8 mouse cellular contexts compared by ENCODE assay signal in genomic region chr2:30392577-30393369, GRCm38 (mm10). TPM values are rescaled to one million over a fixed set of nuclear protein-coding genes. Genes with fewer than 3 reads are reported as not detected.
A peak's percentile ranks its signal among the peaks of the same experiment; 100 is the strongest.
DNase-seq lines count a peak whose midpoint lies in the region; ATAC-seq and TF ChIP-seq lines count a peak whose summit lies in the region.

No protein-coding gene starts in this region.

- DNase-seq in embryonic facial prominence, embryonic 14.5 days (ENCODE audit: low spot score), result peak; percentile 89
- DNase-seq in heart, embryonic 10.5 days (ENCODE audit: low spot score), result peak; percentile 83
- DNase-seq in kidney, adult 9 months, result peak; percentile 88
- peak; percentile 76 to 84 for DNase-seq in urinary bladder, adult 18-20 months (ENCODE audit: low spot score in 2 of 2)

- H3K36me3 ChIP-seq in E14TG2a.4 (ENCODE audit: insufficient read depth, low read length), result peaks cover 41% of the 10 kb centered on the region
- H3K36me3 ChIP-seq in embryonic facial prominence, embryonic 14.5 days (ENCODE audit: control insufficient read depth, insufficient read depth, low read length), result peaks cover 20% of the 10 kb centered on the region; the same call in 1 of the 2 replicates
- H3K36me3 ChIP-seq in heart, embryonic 10.5 days, result peaks cover 27% of the 10 kb centered on the region
- H3K36me3 ChIP-seq in liver, embryonic 15.5 days (replicated peaks), result peaks cover 26% of the 10 kb centered on the region

- peak overlapping the region; percentile 75 for H3K9ac ChIP-seq in embryonic facial prominence, embryonic 14.5 days (ENCODE audit: low read depth, low read length)
- H3K9ac ChIP-seq in liver, embryonic 15.5 days, result peak overlapping the region; percentile 80

- peak overlapping the region; percentile 94 for H3K4me2 ChIP-seq in embryonic facial prominence, embryonic 14.5 days (ENCODE audit: low read depth, low read length)
- peak overlapping the region; percentile 99 for H3K4me2 ChIP-seq in liver, embryonic 15.5 days

- H3K4me3 ChIP-seq in E14TG2a.4 (replicated peaks; ENCODE audit: low read length), result peak overlapping the region; percentile 94
- peak overlapping the region; percentile 75 for H3K4me3 ChIP-seq in bone marrow, adult 2 months (replicated peaks; ENCODE audit: control insufficient read depth, low read depth, low read length)
- peak overlapping the region; percentile 92 for H3K4me3 ChIP-seq in embryonic facial prominence, embryonic 14.5 days (ENCODE audit: low read depth, low read length)
- peak overlapping the region; percentile 84 for H3K4me3 ChIP-seq in heart, embryonic 10.5 days
- peak overlapping the region; percentile 93 for H3K4me3 ChIP-seq in liver, embryonic 15.5 days (replicated peaks)
- peak overlapping the region; percentile 61 for H3K4me3 ChIP-seq in olfactory bulb, adult 2 months (ENCODE audit: insufficient read depth, low read depth, low read length)

- peaks cover 70% of the 10 kb centered on the region for H3K4me1 ChIP-seq in E14TG2a.4 (replicated peaks; ENCODE audit: low read depth, low read length)
- H3K4me1 ChIP-seq in bone marrow, adult 2 months (ENCODE audit: control insufficient read depth, insufficient read depth, low read length), result peaks cover 2% of the 10 kb centered on the region; the same call in 1 of the 2 replicates
- peaks cover 6% of the 10 kb centered on the region; the same call in 1 of the 2 replicates for H3K4me1 ChIP-seq in embryonic facial prominence, embryonic 14.5 days (ENCODE audit: control insufficient read depth, insufficient read depth, low read length)
- peaks cover 29% of the 10 kb centered on the region for H3K4me1 ChIP-seq in heart, embryonic 10.5 days
- peaks cover 33% of the 10 kb centered on the region for H3K4me1 ChIP-seq in liver, embryonic 15.5 days (replicated peaks)
- peaks cover 19% of the 10 kb centered on the region for H3K4me1 ChIP-seq in olfactory bulb, adult 2 months (ENCODE audit: control insufficient read depth, insufficient read depth, low read length)

- under 1% methylated on average over 54 of the region's 54 CpGs for WGBS in bone marrow, adult 2 months
- WGBS in embryonic facial prominence, embryonic 14.5 days, result 0% methylated on average over 38 of the region's 54 CpGs
- under 1% methylated on average over 54 of the region's 54 CpGs for WGBS in heart, embryonic 10.5 days
- WGBS in liver, embryonic 15.5 days (ENCODE audit: insufficient replicate concordance), result 2% methylated on average over 54 of the region's 54 CpGs
- 2% methylated on average over 54 of the region's 54 CpGs for whole genome bisulfite sequencing in olfactory bulb, adult 2 months

- H3K9me3 ChIP-seq in E14TG2a.4 (ENCODE audit: low read length), result no peaks in the 10 kb centered on the region
- no peaks in the 10 kb centered on the region for H3K9me3 ChIP-seq in embryonic facial prominence, embryonic 14.5 days (ENCODE audit: control insufficient read depth, low read length)
- no peaks in the 10 kb centered on the region for H3K9me3 ChIP-seq in heart, embryonic 10.5 days
- H3K9me3 ChIP-seq in liver, embryonic 15.5 days (replicated peaks), result no peaks in the 10 kb centered on the region

- H3K27me3 ChIP-seq in E14TG2a.4 (ENCODE audit: insufficient read depth, low read length), result no peaks in the 10 kb centered on the region
- no peaks in the 10 kb centered on the region for H3K27me3 ChIP-seq in embryonic facial prominence, embryonic 14.5 days (replicated peaks; ENCODE audit: control insufficient read depth, insufficient read depth, low read length)
- no peaks in the 10 kb centered on the region for H3K27me3 ChIP-seq in heart, embryonic 10.5 days (ENCODE audit: insufficient read depth, poor library complexity, severe bottlenecking)
- no peaks in the 10 kb centered on the region for H3K27me3 ChIP-seq in liver, embryonic 15.5 days

- peak; percentile 80 for ATAC-seq in embryonic facial prominence, embryonic 14.5 days (ENCODE audit: low read depth)
- peak; percentile 63 for ATAC-seq in liver, embryonic 15.5 days (ENCODE audit: insufficient read depth)

- peak; percentile 10; the same call in 1 of the 2 replicates for TF ChIP-seq POLR2A in bone marrow, adult 2 months (IDR thresholded peaks at IDR 0.05; ENCODE audit: borderline replicate concordance, control insufficient read depth, low read depth, low read length)
- TF ChIP-seq POLR2A in olfactory bulb, adult 2 months (IDR thresholded peaks at IDR 0.05; ENCODE audit: insufficient read depth, low read depth, low read length), result no peak

- H3K27ac ChIP-seq in bone marrow, adult 2 months (ENCODE audit: control insufficient read depth, insufficient read depth, low read depth, low read length, poor library complexity), result peak overlapping the region; percentile 69
- peak overlapping the region; percentile 80 for H3K27ac ChIP-seq in embryonic facial prominence, embryonic 14.5 days (replicated peaks; ENCODE audit: low read depth, low read length)
- peak overlapping the region; percentile 91 for H3K27ac ChIP-seq in heart, embryonic 10.5 days
- peak overlapping the region; percentile 89 for H3K27ac ChIP-seq in liver, embryonic 15.5 days (replicated peaks)
- peak overlapping the region; percentile 81 for H3K27ac ChIP-seq in olfactory bulb, adult 2 months (ENCODE audit: insufficient read depth, low read depth, low read length)

- TF ChIP-seq CTCF in E14TG2a.4 (conservative IDR thresholded peaks at IDR 0.05; ENCODE audit: low read length), result no peak
- TF ChIP-seq CTCF in bone marrow, adult 2 months (IDR thresholded peaks at IDR 0.05; ENCODE audit: control insufficient read depth, insufficient read depth, low read length), result no peak
- TF ChIP-seq CTCF in olfactory bulb, adult 2 months (IDR thresholded peaks at IDR 0.05; ENCODE audit: insufficient read depth, low read depth, low read length), result no peak

RNA-seq across cellular contexts. Expression of gene Dolpp1, which starts 0.7 kb away (rescaled TPM):
- polyA plus RNA-seq in bone marrow, adult 2 months (2011; ENCODE audit: insufficient read depth, insufficient read length, low replicate concordance, missing spikeins), result 30.0 and 40.3 TPM in 2 replicates
- polyA plus RNA-seq in embryonic facial prominence, embryonic 14.5 days (2014; fragmentation: Nextera tagmentation; extraction: Ambion mirVana), result 28.5 and 29.0 TPM in 2 replicates
- polyA plus RNA-seq in heart, embryonic 10.5 days (2016; fragmentation: Nextera tagmentation; extraction: Ambion mirVana), result 29.9 and 36.1 TPM in 2 replicates
- 16.6 and 19.1 TPM in 2 replicates for polyA plus RNA-seq in liver, embryonic 15.5 days (2015; fragmentation: Nextera tagmentation; extraction: Ambion mirVana)
- not detected in 2 replicates for polyA plus RNA-seq in olfactory bulb, adult 2 months (2012; ENCODE audit: insufficient read depth, insufficient read length, low replicate concordance, missing spikeins)

RNA-seq across cellular contexts. Expression of gene Crat, which starts 22.8 kb away (rescaled TPM):
- 28.6 and 37.9 TPM in 2 replicates for polyA plus RNA-seq in bone marrow, adult 2 months (2011; ENCODE audit: insufficient read depth, insufficient read length, low replicate concordance, missing spikeins)
- 43.5 and 46.9 TPM in 2 replicates for polyA plus RNA-seq in embryonic facial prominence, embryonic 14.5 days (2014; fragmentation: Nextera tagmentation; extraction: Ambion mirVana)
- 36.1 and 55.2 TPM in 2 replicates for polyA plus RNA-seq in heart, embryonic 10.5 days (2016; fragmentation: Nextera tagmentation; extraction: Ambion mirVana)
- 24.3 and 29.0 TPM in 2 replicates for polyA plus RNA-seq in liver, embryonic 15.5 days (2015; fragmentation: Nextera tagmentation; extraction: Ambion mirVana)
- not detected in 2 replicates for polyA plus RNA-seq in olfactory bulb, adult 2 months (2012; ENCODE audit: insufficient read depth, insufficient read length, low replicate concordance, missing spikeins)

RNA-seq across cellular contexts. Expression of gene Ptpa, which starts 23.1 kb away (rescaled TPM):
- polyA plus RNA-seq in bone marrow, adult 2 months (2011; ENCODE audit: insufficient read depth, insufficient read length, low replicate concordance, missing spikeins), result 199 and 273 TPM in 2 replicates
- 70.2 and 77.1 TPM in 2 replicates for polyA plus RNA-seq in embryonic facial prominence, embryonic 14.5 days (2014; fragmentation: Nextera tagmentation; extraction: Ambion mirVana)
- polyA plus RNA-seq in heart, embryonic 10.5 days (2016; fragmentation: Nextera tagmentation; extraction: Ambion mirVana), result 129 and 140 TPM in 2 replicates
- polyA plus RNA-seq in liver, embryonic 15.5 days (2015; fragmentation: Nextera tagmentation; extraction: Ambion mirVana), result 129 and 141 TPM in 2 replicates
- not detected in 2 replicates for polyA plus RNA-seq in olfactory bulb, adult 2 months (2012; ENCODE audit: insufficient read depth, insufficient read length, low replicate concordance, missing spikeins)

RNA-seq across cellular contexts. Expression of gene Miga2, which starts 28.7 kb away (rescaled TPM):
- polyA plus RNA-seq in bone marrow, adult 2 months (2011; ENCODE audit: insufficient read depth, insufficient read length, low replicate concordance, missing spikeins), result 7.8 and 8.5 TPM in 2 replicates
- 17.6 and 18.8 TPM in 2 replicates for polyA plus RNA-seq in embryonic facial prominence, embryonic 14.5 days (2014; fragmentation: Nextera tagmentation; extraction: Ambion mirVana)
- polyA plus RNA-seq in heart, embryonic 10.5 days (2016; fragmentation: Nextera tagmentation; extraction: Ambion mirVana), result 28.2 and 35.1 TPM in 2 replicates
- polyA plus RNA-seq in liver, embryonic 15.5 days (2015; fragmentation: Nextera tagmentation; extraction: Ambion mirVana), result 7.5 and 7.7 TPM in 2 replicates
- polyA plus RNA-seq in olfactory bulb, adult 2 months (2012; ENCODE audit: insufficient read depth, insufficient read length, low replicate concordance, missing spikeins), result not detected in 2 replicates

RNA-seq across cellular contexts. Expression of gene Sh3glb2, which starts 33.6 kb away (rescaled TPM):
- polyA plus RNA-seq in bone marrow, adult 2 months (2011; ENCODE audit: insufficient read depth, insufficient read length, low replicate concordance, missing spikeins), result 27.2 and 50.0 TPM in 2 replicates
- polyA plus RNA-seq in embryonic facial prominence, embryonic 14.5 days (2014; fragmentation: Nextera tagmentation; extraction: Ambion mirVana), result 79.3 and 83.1 TPM in 2 replicates
- 101 and 132 TPM in 2 replicates for polyA plus RNA-seq in heart, embryonic 10.5 days (2016; fragmentation: Nextera tagmentation; extraction: Ambion mirVana)
- 18.9 and 20.4 TPM in 2 replicates for polyA plus RNA-seq in liver, embryonic 15.5 days (2015; fragmentation: Nextera tagmentation; extraction: Ambion mirVana)
- 562 TPM in 1 of 2 replicates, not detected in the other for polyA plus RNA-seq in olfactory bulb, adult 2 months (2012; ENCODE audit: insufficient read depth, insufficient read length, low replicate concordance, missing spikeins)

Comparison
In these comparisons a context has a peak if more than half of its experiments do, and no peak if none do; other contexts are left out.
1. Peak in every context shown above with its lines: DNase-seq, ATAC-seq, H3K4me3 ChIP-seq and H3K27ac ChIP-seq.
2. RNA of gene Dolpp1, which starts 0.7 kb away (polyA plus RNA-seq): 30.0 to 40.3 TPM in bone marrow, adult 2 months, 29.9 to 36.1 TPM in heart, embryonic 10.5 days, 28.5 to 29.0 TPM in embryonic facial prominence, embryonic 14.5 days and 16.6 to 19.1 TPM in liver, embryonic 15.5 days; not detected in olfactory bulb, adult 2 months; every median in the first group is over 10 times any median in the second.
3. RNA of gene Crat, which starts 22.8 kb away (polyA plus RNA-seq): 43.5 to 46.9 TPM in embryonic facial prominence, embryonic 14.5 days, 28.6 to 37.9 TPM in bone marrow, adult 2 months, 36.1 to 55.2 TPM in heart, embryonic 10.5 days and 24.3 to 29.0 TPM in liver, embryonic 15.5 days; not detected in olfactory bulb, adult 2 months; every median in the first group is over 10 times any median in the second.